Mouse (Mus musculus) intestine, postnatal 0 days (tissue): ENCODE measurements at regions not wholly inside any gene's neighbourhood (a gene's known extent, or its start where the extent isn't known, plus 50 kb on each side); places are given as distances from the start of the nearest gene placed in this dataset.

Source experiments
- ATAC-seq: fragments of 200-750 bp; cut with Nextera tagmentation; 2 replicates; pipeline ENCODE4 v1.8.0; 2017; ENCODE audit warnings: mild to moderate bottlenecking, moderate TSS enrichment, moderate library complexity
- H3K27ac ChIP-seq: fragments of 300-500 bp; sonication (generic); 2 replicates; pipeline ENCODE4 v1.5.1; 2014; ENCODE audit warnings: mild to moderate bottlenecking, low read depth, low read length, moderate library complexity
- H3K27me3 ChIP-seq: fragments of 300-500 bp; sonication (generic); replicated peaks from 2 replicates; pipeline ENCODE4 v1.6.1; 2014; ENCODE audit warnings: low read length, mixed read lengths; ENCODE audit not compliant: control insufficient read depth, insufficient read depth
- H3K36me3 ChIP-seq: fragments of 300-500 bp; sonication (generic); 2 replicates; pipeline ENCODE4 v1.6.1; 2014; ENCODE audit warnings: mild to moderate bottlenecking, moderate library complexity; ENCODE audit not compliant: control insufficient read depth, insufficient read depth
- H3K4me1 ChIP-seq: fragments of 300-500 bp; sonication (generic); replicated peaks from 2 replicates; pipeline ENCODE4 v1.6.1; 2014; ENCODE audit warnings: antibody characterized with exemption, low read length, mixed read lengths; ENCODE audit not compliant: control insufficient read depth, insufficient read depth
- H3K4me2 ChIP-seq: fragments of 300-500 bp; sonication (generic); replicated peaks from 2 replicates; pipeline ENCODE4 v1.6.1; 2014; ENCODE audit warnings: low read depth, mild to moderate bottlenecking, moderate library complexity
- H3K4me3 ChIP-seq: fragments of 300-500 bp; sonication (generic); 2 replicates; pipeline ENCODE4 v1.5.1; 2014; ENCODE audit warnings: low read depth, low read length
- H3K9ac ChIP-seq: fragments of 300-500 bp; sonication (generic); 2 replicates; pipeline ENCODE4 v1.6.1; 2014; ENCODE audit warnings: mild to moderate bottlenecking, low read depth, low read length
- H3K9me3 ChIP-seq: fragments of 300-500 bp; sonication (generic); 2 replicates; pipeline ENCODE4 v1.6.1; 2016; ENCODE audit warnings: mixed run types; ENCODE audit not compliant: control insufficient read depth
- CTCF ChIP-seq: sonication (generic); IDR thresholded peaks from 2 replicates; pipeline ENCODE4 v1.5.1; 2016; ENCODE audit warnings: low read depth, mild to moderate bottlenecking, control low read depth, antibody characterized with exemption, moderate library complexity
- WGBS: fragments of 180-500 bp; shearing (Covaris S2); extraction: QIAGEN DNeasy Blood & Tissue Kit; methylation state at CpG from one replicate; pipeline ENCODE4 v1.1.7; 2014; 5-methylcytosine and 5-hydroxymethylcytosine counted together

- H3K4me1 ChIP-seq: no peaks in the 10 kb centered on the region
Measured at GRCm38 (mm10) chr8:46898697-46899445, 87.8 kb upstream of the Enpp6 start.

DNA sequence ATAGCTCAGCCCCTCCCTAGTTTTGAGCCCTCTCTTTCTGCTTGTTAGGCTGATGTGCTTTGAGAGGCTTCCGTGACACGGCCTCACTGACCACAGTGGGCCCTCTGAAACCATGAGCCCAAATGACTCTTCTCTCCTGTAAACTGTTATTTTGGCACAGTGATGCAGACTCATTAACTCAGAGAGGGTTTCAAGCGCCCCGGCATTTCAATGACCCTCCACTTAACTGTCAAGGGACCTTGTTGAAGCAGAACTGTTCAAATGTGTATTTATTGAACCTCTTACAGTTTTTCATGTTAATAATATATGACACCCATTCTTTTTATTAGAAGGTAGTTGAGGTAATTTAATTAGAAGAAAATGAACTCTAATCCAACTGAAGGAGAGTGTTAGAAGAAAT is 85.9 kb upstream of the Enpp6 start:
- H3K4me3 ChIP-seq: no peak overlapping the region
- no peak for ATAC-seq
- WGBS: 86% methylated on average over 4 of the region's 4 CpGs

More at GRCm38 (mm10) chr8:46898697-46899445, 87.8 kb upstream of the Enpp6 start:
- H3K36me3 ChIP-seq: no peaks in the 10 kb centered on the region
- 55% methylated on average over 5 of the region's 5 CpGs for WGBS
- no peak overlapping the region for H3K9ac ChIP-seq
- no peak overlapping the region for H3K27ac ChIP-seq
- H3K4me3 ChIP-seq: no peak overlapping the region
- H3K27me3 ChIP-seq: no peaks in the 10 kb centered on the region
- no peak for TF ChIP-seq CTCF
- no peak overlapping the region for H3K4me2 ChIP-seq
- no peak for ATAC-seq
- no peaks in the 10 kb centered on the region for H3K9me3 ChIP-seq

DNA sequence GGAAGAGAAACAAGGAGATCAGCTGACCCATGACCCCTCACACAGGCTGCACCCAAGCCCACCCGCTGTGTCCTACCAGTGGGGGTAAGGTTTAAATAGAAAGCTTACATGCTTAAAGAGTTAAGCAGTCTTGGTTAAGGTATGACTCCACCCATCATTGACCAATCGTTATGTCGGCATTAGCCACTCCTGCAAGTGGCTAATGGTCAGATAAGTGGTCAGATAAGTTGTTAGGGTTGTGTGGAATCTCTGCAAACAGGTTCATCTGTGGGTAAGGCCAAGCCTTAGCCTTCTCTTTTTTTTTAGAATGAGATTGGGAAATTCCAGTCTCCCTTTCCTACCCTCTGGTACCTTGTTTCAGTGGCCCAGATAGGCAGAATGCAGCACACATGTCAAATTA is 82.0 kb upstream of the Enpp6 start:
- 58% methylated on average over 3 of the region's 3 CpGs for WGBS
- Histone ChIP-seq H3K4me1 (no peaks in the 10 kb centered on the region), H3K27me3 (no peaks in the 10 kb centered on the region), H3K9me3 (no peaks in the 10 kb centered on the region), H3K36me3 (no peaks in the 10 kb centered on the region), H3K9ac (no peak overlapping the region), H3K27ac (no peak overlapping the region), H3K4me3 (no peak overlapping the region), H3K4me2 (no peak overlapping the region)
- ATAC-seq: no peak
- no peak for TF ChIP-seq CTCF

More for the DNA sequence above, 85.9 kb upstream of the Enpp6 start:
- Histone ChIP-seq H3K4me1 (no peaks in the 10 kb centered on the region), H3K4me2 (no peak overlapping the region), H3K27me3 (no peaks in the 10 kb centered on the region), H3K9ac (no peak overlapping the region), H3K9me3 (no peaks in the 10 kb centered on the region), H3K36me3 (no peaks in the 10 kb centered on the region), H3K27ac (no peak overlapping the region)
- no peak for TF ChIP-seq CTCF

GRCm38 (mm10) chr8:46907390-46907789 is 79.3 kb upstream of the Enpp6 start:
- Histone ChIP-seq H3K4me2 (no peak overlapping the region), H3K27me3 (no peaks in the 10 kb centered on the region), H3K36me3 (no peaks in the 10 kb centered on the region), H3K9me3 (no peaks in the 10 kb centered on the region), H3K4me1 (no peaks in the 10 kb centered on the region), H3K9ac (no peak overlapping the region), H3K4me3 (no peak overlapping the region), H3K27ac (no peak overlapping the region)
- WGBS: 65% methylated on average over 11 of the region's 11 CpGs
- no peak for TF ChIP-seq CTCF
- ATAC-seq: no peak

- no peaks in the 10 kb centered on the region for H3K9me3 ChIP-seq
- H3K4me1 ChIP-seq: no peaks in the 10 kb centered on the region
- no peak for ATAC-seq
- H3K36me3 ChIP-seq: no peaks in the 10 kb centered on the region
- WGBS: 49% methylated on average over 4 of the region's 4 CpGs
- H3K27ac ChIP-seq: no peak overlapping the region
- H3K4me3 ChIP-seq: no peak overlapping the region
- no peak overlapping the region for H3K9ac ChIP-seq
- H3K4me2 ChIP-seq: no peak overlapping the region
- no peaks in the 10 kb centered on the region for H3K27me3 ChIP-seq
- no peak for TF ChIP-seq CTCF
Measured at GRCm38 (mm10) chr8:46908186-46908585, 78.5 kb upstream of the Enpp6 start.

DNA sequence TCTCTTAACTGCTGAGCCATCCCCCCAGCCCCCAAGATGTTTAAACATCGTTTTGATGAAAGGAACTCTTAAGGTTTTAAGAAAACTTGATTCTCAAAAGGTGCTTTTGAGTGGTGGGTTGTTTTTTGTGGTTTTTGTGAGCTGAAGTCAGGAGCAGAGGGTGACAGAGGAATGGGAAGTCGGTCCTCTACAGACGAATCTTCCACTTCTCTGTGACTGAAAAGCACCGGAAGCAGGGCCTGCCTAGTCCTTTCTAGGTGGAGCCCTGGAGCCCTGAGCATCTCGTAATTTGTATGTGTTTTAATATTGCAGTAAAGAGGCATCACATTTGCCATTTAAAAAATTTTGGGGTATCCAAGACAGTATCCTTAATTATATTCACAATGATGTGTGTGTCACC is 72.7 kb upstream of the Enpp6 start:
- Histone ChIP-seq H3K4me2 (no peak overlapping the region), H3K4me1 (no peaks in the 10 kb centered on the region), H3K4me3 (no peak overlapping the region), H3K27ac (no peak overlapping the region), H3K9me3 (no peaks in the 10 kb centered on the region), H3K27me3 (no peaks in the 10 kb centered on the region), H3K36me3 (no peaks in the 10 kb centered on the region), H3K9ac (no peak overlapping the region)
- WGBS: 60% methylated on average over 5 of the region's 5 CpGs
- no peak for TF ChIP-seq CTCF
- ATAC-seq: no peak
